Mouse (Mus musculus) testis, postnatal 10 days (tissue): ENCODE measurements around the gene Extl2.

Experiments
- DNase-seq: peaks from one replicate; pipeline ENCODE4 v3.0.0; 2021; ENCODE audit warnings: low spot score

Extl2 gene

GRCm38 (mm10) chr3:116006978-116007940 is at the start of gene Extl2, which contains the start of gene Slc30a7:
TSS of gene Extl2 (plus strand) at chr3:116007462.
TSS of gene Slc30a7 (minus strand) at chr3:116007406.
- DNase-seq = peak; percentile 90

GRCm38 (mm10) chr3:115961311-115962027 is 45.8 kb upstream of the Extl2 start:
- DNase-seq = no peak

- DNase-seq = no peak
These were observed 45.2 kb upstream of the Extl2 start for GRCm38 (mm10) chr3:115962028-115962415.

- DNase-seq = no peak
These were observed 43.7 kb upstream of the Extl2 start for GRCm38 (mm10) chr3:115963597-115963996.

GRCm38 (mm10) chr3:115964071-115964470 is 43.2 kb upstream of the Extl2 start:
- no peak for DNase-seq

GRCm38 (mm10) chr3:115968745-115969530 is 38.3 kb upstream of the Extl2 start:
- DNase-seq = no peak

- no peak for DNase-seq
These were observed 36.0 kb upstream of the Extl2 start for GRCm38 (mm10) chr3:115971045-115971785.

GRCm38 (mm10) chr3:115971891-115972646 is 35.2 kb upstream of the Extl2 start:
- DNase-seq = no peak

- no peak for DNase-seq
These were observed 33.0 kb upstream of the Extl2 start for GRCm38 (mm10) chr3:115974228-115974627.

GRCm38 (mm10) chr3:115974995-115975394 is 32.3 kb upstream of the Extl2 start:
- DNase-seq = no peak

GRCm38 (mm10) chr3:115979000-115979399 is 28.3 kb upstream of the Extl2 start:
- no peak for DNase-seq

GRCm38 (mm10) chr3:115983217-115983616 is 24.0 kb upstream of the Extl2 start:
- no peak for DNase-seq

- no peak for DNase-seq
These were observed 22.6 kb upstream of the Extl2 start for GRCm38 (mm10) chr3:115984653-115985052.

GRCm38 (mm10) chr3:115985183-115985892 is 21.9 kb upstream of the Extl2 start:
- DNase-seq = no peak

- DNase-seq = no peak
These were observed 15.2 kb upstream of the Extl2 start for GRCm38 (mm10) chr3:115992103-115992502.

GRCm38 (mm10) chr3:115992588-115992987 is 14.7 kb upstream of the Extl2 start:
- no peak for DNase-seq

GRCm38 (mm10) chr3:115993025-115993424 is 14.2 kb upstream of the Extl2 start:
- DNase-seq = no peak

GRCm38 (mm10) chr3:115996929-115997328 is 10.3 kb upstream of the Extl2 start:
- DNase-seq = no peak

GRCm38 (mm10) chr3:116006284-116006977 is 831 bp upstream of the Extl2 start:
- no peak for DNase-seq
